Mouse (Mus musculus): ENCODE results near the gene Olfr912.

The Olfr912 gene

DNA sequence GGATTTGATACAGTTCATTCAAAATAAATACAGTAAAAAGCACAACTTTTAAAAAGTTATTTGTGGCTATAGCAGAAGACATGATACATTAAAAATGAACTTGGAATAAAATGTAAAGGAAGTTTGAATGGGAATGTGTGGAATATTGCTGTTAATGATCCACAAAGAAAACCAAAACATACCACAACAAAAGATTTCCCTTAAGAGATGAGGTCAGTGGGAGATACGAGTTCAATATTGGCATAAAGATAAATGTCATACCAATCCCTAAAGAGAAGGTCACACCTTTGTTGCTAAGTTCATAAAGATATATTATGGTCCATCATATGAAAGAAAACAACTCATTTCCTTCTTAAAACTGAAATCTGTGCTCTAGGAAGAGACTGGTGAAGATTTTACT lies at the start of gene Olfr912:
Gene Olfr912, plus strand, starts transcription at position 301 of the 400 bp plus-strand sequence.
- no peak for DNase-seq (ENCODE audit: extremely low spot score)

GRCm38 (mm10) chr9:38537549-38537948 lies 42.4 kb upstream of the Olfr912 start, which contains the start of gene Olfr910:
Olfr910 (plus strand) TSS chr9:38537849.
- DNase-seq (ENCODE audit: extremely low spot score), result no peak

GRCm38 (mm10) chr9:38591056-38591455 lies 11.1 kb downstream of the Olfr912 start:
- DNase-seq (ENCODE audit: extremely low spot score), result no peak

DNA sequence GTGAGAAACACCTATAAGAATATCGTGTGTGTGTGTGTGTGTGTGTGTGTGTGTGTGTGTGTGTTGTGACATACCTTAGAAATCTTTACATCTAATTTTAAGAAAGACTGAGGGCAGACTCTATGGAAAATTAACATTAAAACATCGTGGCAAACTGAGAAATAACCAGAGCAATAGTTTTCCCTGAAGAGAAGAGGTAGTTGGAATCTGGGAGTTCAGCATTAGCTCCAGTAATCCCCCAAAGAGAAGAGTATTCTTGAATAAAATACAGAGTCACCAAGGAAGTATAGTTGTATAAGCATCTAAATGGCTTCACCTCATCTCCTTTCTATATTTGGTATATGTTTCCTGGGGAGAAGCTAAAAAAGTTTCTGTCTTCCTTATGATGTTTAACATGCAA lies 12.5 kb downstream of the Olfr912 start, which contains the start of gene Olfr913:
Gene Olfr913, plus strand, starts transcription at position 301 of the 400 bp plus-strand sequence.
- no peak for DNase-seq (ENCODE audit: extremely low spot score)

GRCm38 (mm10) chr9:38604802-38605201 lies 24.8 kb downstream of the Olfr912 start, which contains the start of gene Olfr914:
Olfr914 (plus strand) TSS chr9:38605102.
- no peak for DNase-seq (ENCODE audit: extremely low spot score)

DNA sequence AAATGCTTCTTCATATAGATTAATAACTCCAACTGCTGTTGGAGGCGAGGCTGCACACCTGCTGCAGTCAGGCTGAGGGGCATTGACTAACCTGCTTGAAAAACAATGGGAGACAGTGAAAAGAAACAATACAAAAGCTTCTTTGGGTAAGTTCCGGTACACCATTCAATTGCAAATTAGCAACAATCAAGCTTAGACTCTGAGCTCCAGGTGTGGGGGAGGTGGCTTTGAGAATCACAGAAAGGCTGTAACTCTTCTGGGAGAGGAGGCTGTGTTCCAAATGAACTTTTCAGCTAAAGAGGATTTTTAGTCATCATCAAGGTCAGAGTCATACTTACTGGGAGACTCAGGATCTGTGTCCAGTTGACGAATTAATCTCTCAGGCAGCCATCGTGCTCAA lies 52.4 kb downstream of the Olfr912 start:
- DNase-seq (ENCODE audit: extremely low spot score), result no peak
